Mouse (Mus musculus): ENCODE data around the gene Mak.

DNA sequence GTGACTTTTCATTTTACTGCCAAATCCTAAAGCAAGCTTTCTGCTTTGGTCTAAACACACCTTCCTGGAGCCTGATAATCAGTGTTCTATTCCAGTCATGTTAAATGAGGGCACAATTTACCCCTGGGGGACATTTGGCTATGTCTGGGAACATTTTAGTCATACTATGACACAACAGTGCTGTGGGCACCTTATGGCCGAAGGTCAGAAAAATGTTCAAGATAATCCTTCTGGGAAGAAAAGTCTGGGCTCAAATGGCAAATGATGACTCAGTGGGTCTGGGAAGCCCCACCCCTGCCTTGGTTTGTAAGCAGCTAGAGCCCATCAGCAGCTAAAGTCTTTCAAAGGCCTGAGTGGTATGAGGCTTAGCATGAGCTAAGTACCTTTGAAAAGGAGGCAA lies 96.7 kb downstream of the Mak start:
- TF ChIP-seq HCFC1 (IDR thresholded peaks at IDR 0.05; ENCODE audit: borderline replicate concordance, insufficient read depth, low read length) (no peak), ZNF384 (IDR thresholded peaks at IDR 0.05; ENCODE audit: low read depth, low read length) (no peak)

Data from ES-E14 (cell line).